Mouse (Mus musculus): Measurements from ENCODE around the gene Kcnmb2. TPM values are rescaled to one million over a fixed set of nuclear protein-coding genes. Genes with fewer than 3 reads are reported as not detected.

Gene Kcnmb2
- polyA plus RNA-seq, 1 experiment = 0.07 TPM

DNA sequence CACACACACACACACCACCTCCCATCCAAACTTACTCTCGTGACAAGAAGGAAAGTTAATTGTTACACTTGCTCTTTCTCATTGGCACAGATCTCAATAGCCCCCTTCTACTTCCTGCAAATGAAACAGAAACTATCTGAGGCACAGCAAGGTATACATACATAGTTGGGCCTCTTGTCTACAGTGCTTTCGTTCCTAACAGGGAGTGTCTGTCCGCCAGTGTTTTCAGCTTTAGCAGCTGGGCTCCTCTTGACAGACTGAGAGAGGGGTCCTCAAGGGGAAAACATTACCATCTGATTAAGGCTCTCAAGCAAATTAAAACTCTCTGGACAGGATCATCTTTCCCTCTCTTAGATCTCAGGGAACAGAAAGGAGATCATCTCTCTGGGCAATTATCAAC is 51.9 kb downstream of the Kcnmb2 start:
- H3K27ac ChIP-seq (ENCODE audit: control insufficient read depth, insufficient read depth, low read length) = no peak overlapping the region
- WGBS = 67% methylated on average over 3 of the region's 3 CpGs
- no peak overlapping the region for H3K4me3 ChIP-seq (ENCODE audit: control insufficient read depth, insufficient read depth, low read length)
- H3K36me3 ChIP-seq (ENCODE audit: control insufficient read depth, insufficient read depth, low read length) = no peaks in the 10 kb centered on the region
- H3K27me3 ChIP-seq (ENCODE audit: control insufficient read depth, insufficient read depth, low read length) = no peaks in the 10 kb centered on the region
- H3K4me1 ChIP-seq (replicated peaks; ENCODE audit: control insufficient read depth, insufficient read depth, low read length) = no peaks in the 10 kb centered on the region
- TF ChIP-seq POLR2A (IDR thresholded peaks at IDR 0.05; ENCODE audit: control insufficient read depth, extremely low read depth, insufficient read depth, low read length, poor library complexity) = no peak
- no peak for TF ChIP-seq CTCF (IDR thresholded peaks at IDR 0.05; ENCODE audit: borderline replicate concordance, control insufficient read depth, extremely low read depth, insufficient read depth, low read length, poor library complexity)
- DNase-seq = no peak

DNA sequence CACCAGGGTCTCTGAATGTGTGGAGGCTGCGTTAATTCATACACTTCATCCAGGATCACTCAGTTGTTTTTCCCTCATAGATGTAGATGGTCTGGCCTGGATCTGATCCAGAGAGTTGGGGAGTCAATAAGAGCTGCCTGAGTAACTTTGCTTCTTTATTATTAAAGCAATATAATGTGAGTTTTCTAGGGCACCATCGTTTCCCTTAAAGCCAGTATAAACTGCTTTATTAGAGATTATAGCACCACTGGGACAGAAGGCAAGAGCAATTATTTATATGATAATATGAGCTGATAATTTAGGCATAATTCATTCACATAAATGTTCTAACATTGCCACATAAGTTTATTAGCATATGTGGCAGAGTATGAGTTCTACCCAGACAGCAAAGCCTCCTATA is 52.7 kb downstream of the Kcnmb2 start:
- DNase-seq = no peak
- no peak for TF ChIP-seq CTCF (IDR thresholded peaks at IDR 0.05; ENCODE audit: borderline replicate concordance, control insufficient read depth, extremely low read depth, insufficient read depth, low read length, poor library complexity)
- TF ChIP-seq POLR2A (IDR thresholded peaks at IDR 0.05; ENCODE audit: control insufficient read depth, extremely low read depth, insufficient read depth, low read length, poor library complexity) = no peak
- H3K4me3 ChIP-seq (ENCODE audit: control insufficient read depth, insufficient read depth, low read length) = no peak overlapping the region
- WGBS = 89% methylated on average over 2 of the region's 2 CpGs
- no peaks in the 10 kb centered on the region for H3K4me1 ChIP-seq (replicated peaks; ENCODE audit: control insufficient read depth, insufficient read depth, low read length)
- H3K36me3 ChIP-seq (ENCODE audit: control insufficient read depth, insufficient read depth, low read length) = no peaks in the 10 kb centered on the region
- no peaks in the 10 kb centered on the region for H3K27me3 ChIP-seq (ENCODE audit: control insufficient read depth, insufficient read depth, low read length)
- H3K27ac ChIP-seq (ENCODE audit: control insufficient read depth, insufficient read depth, low read length) = no peak overlapping the region

DNA sequence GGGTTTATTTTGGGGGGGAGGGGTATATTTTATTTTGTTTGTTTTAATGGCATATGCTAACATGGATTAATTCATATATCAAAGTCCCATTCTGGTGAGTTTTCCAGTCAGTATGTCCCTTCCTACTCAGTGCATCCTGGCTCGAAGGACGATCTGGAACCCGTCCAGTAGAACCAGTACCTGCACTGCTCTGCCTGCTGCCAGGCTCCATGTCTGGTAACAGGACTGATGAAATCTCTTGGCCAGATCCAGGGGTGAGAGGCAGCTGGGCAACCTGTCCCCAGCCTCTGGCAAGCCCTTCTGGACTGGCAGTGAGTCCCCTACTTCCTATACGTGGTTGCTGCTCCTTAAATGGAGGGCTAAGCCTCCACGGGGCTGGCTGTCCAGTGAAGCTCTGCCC is 57.5 kb downstream of the Kcnmb2 start:
- no peak for TF ChIP-seq CTCF (IDR thresholded peaks at IDR 0.05; ENCODE audit: borderline replicate concordance, control insufficient read depth, extremely low read depth, insufficient read depth, low read length, poor library complexity)
- no peak for TF ChIP-seq POLR2A (IDR thresholded peaks at IDR 0.05; ENCODE audit: control insufficient read depth, extremely low read depth, insufficient read depth, low read length, poor library complexity)
- Histone ChIP-seq H3K27ac (ENCODE audit: control insufficient read depth, insufficient read depth, low read length) (no peak overlapping the region), H3K27me3 (ENCODE audit: control insufficient read depth, insufficient read depth, low read length) (no peaks in the 10 kb centered on the region), H3K4me3 (ENCODE audit: control insufficient read depth, insufficient read depth, low read length) (no peak overlapping the region), H3K36me3 (ENCODE audit: control insufficient read depth, insufficient read depth, low read length) (no peaks in the 10 kb centered on the region), H3K4me1 (replicated peaks; ENCODE audit: control insufficient read depth, insufficient read depth, low read length) (no peaks in the 10 kb centered on the region)
- 87% methylated on average over 5 of the region's 5 CpGs for WGBS
- no peak for DNase-seq

DNA sequence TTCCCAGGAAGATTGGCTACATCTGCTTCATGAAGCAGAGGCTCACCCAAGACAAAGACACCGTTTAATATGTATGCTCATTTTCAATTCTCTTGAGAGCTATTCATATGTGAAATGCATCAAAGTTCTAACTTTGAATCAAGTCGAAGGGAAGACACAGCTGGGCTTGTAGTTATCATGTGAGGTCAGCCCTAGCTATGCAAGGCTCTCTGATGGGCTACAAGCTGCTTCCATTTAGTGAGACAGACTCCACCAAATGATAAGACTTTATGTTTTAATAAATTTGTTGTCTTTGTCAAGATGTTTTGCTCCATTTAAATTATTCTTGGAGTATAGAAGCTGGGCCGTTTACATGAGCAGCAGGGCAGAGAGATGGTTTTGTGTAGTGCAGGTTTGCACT is 58.9 kb downstream of the Kcnmb2 start:
- H3K4me1 ChIP-seq (replicated peaks; ENCODE audit: control insufficient read depth, insufficient read depth, low read length) = no peaks in the 10 kb centered on the region
- no peak overlapping the region for H3K27ac ChIP-seq (ENCODE audit: control insufficient read depth, insufficient read depth, low read length)
- TF ChIP-seq CTCF (IDR thresholded peaks at IDR 0.05; ENCODE audit: borderline replicate concordance, control insufficient read depth, extremely low read depth, insufficient read depth, low read length, poor library complexity) (no peak), POLR2A (IDR thresholded peaks at IDR 0.05; ENCODE audit: control insufficient read depth, extremely low read depth, insufficient read depth, low read length, poor library complexity) (no peak)
- no peak overlapping the region for H3K4me3 ChIP-seq (ENCODE audit: control insufficient read depth, insufficient read depth, low read length)
- DNase-seq = no peak
- 89% methylated on average over 3 of the region's 3 CpGs for WGBS
- no peaks in the 10 kb centered on the region for H3K27me3 ChIP-seq (ENCODE audit: control insufficient read depth, insufficient read depth, low read length)
- H3K36me3 ChIP-seq (ENCODE audit: control insufficient read depth, insufficient read depth, low read length) = no peaks in the 10 kb centered on the region

DNA sequence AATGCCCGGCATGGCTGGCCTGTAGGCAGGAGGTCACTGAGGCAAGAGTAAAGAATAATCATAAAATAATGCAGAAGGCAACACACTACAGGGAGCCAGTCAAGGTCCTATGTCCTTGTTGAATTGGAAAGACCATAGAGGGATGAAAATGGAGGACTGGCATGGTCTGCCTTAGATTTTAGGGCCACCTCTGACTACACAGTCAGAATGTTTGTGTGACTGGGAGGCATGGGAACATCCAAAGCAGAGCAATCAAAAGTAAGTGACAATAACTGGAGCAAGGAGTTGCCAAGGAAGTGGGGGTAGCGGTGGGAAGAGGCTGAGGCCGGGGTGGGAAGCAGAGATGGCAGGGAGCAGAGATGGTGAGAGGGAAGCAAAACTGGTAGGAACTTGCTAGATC is 60.8 kb downstream of the Kcnmb2 start:
- no peak overlapping the region for H3K27ac ChIP-seq (ENCODE audit: control insufficient read depth, insufficient read depth, low read length)
- WGBS = 96% methylated on average over 3 of the region's 3 CpGs

DNA sequence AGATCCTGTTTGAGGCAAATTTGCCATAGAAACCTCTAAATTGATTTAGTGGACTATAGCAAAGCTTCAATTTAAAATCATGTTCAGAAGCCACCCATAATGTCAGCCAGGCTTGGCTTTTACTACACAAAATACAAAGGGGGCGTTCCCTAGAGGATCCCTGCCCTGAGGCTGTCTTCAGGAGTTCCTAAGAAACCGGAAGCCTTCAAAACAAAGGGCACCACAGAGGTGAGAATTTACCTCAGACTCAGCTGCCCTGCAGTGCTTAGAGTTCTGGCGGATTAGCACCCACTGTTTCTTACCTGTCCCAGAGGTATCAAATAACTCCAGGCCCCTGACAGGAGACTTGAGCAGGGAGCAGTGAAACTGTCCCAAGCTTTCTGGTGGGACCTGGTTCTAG is 77.4 kb downstream of the Kcnmb2 start:
- DNase-seq = no peak
- H3K36me3 ChIP-seq (ENCODE audit: control insufficient read depth, insufficient read depth, low read length) = no peaks in the 10 kb centered on the region
- no peak overlapping the region for H3K4me3 ChIP-seq (ENCODE audit: control insufficient read depth, insufficient read depth, low read length)
- H3K4me1 ChIP-seq (replicated peaks; ENCODE audit: control insufficient read depth, insufficient read depth, low read length) = no peaks in the 10 kb centered on the region
- WGBS = 39% methylated on average over 3 of the region's 3 CpGs
- no peak overlapping the region for H3K27ac ChIP-seq (ENCODE audit: control insufficient read depth, insufficient read depth, low read length)
- H3K27me3 ChIP-seq (ENCODE audit: control insufficient read depth, insufficient read depth, low read length) = no peaks in the 10 kb centered on the region
- TF ChIP-seq POLR2A (IDR thresholded peaks at IDR 0.05; ENCODE audit: control insufficient read depth, extremely low read depth, insufficient read depth, low read length, poor library complexity) (no peak), CTCF (IDR thresholded peaks at IDR 0.05; ENCODE audit: borderline replicate concordance, control insufficient read depth, extremely low read depth, insufficient read depth, low read length, poor library complexity) (no peak)

More for the DNA sequence above, 60.8 kb downstream of the Kcnmb2 start:
- Histone ChIP-seq H3K27me3 (ENCODE audit: control insufficient read depth, insufficient read depth, low read length) (no peaks in the 10 kb centered on the region), H3K36me3 (ENCODE audit: control insufficient read depth, insufficient read depth, low read length) (no peaks in the 10 kb centered on the region), H3K4me1 (replicated peaks; ENCODE audit: control insufficient read depth, insufficient read depth, low read length) (no peaks in the 10 kb centered on the region), H3K4me3 (ENCODE audit: control insufficient read depth, insufficient read depth, low read length) (no peak overlapping the region)
- DNase-seq = no peak
- no peak for TF ChIP-seq POLR2A (IDR thresholded peaks at IDR 0.05; ENCODE audit: control insufficient read depth, extremely low read depth, insufficient read depth, low read length, poor library complexity)
- no peak for TF ChIP-seq CTCF (IDR thresholded peaks at IDR 0.05; ENCODE audit: borderline replicate concordance, control insufficient read depth, extremely low read depth, insufficient read depth, low read length, poor library complexity)

DNA sequence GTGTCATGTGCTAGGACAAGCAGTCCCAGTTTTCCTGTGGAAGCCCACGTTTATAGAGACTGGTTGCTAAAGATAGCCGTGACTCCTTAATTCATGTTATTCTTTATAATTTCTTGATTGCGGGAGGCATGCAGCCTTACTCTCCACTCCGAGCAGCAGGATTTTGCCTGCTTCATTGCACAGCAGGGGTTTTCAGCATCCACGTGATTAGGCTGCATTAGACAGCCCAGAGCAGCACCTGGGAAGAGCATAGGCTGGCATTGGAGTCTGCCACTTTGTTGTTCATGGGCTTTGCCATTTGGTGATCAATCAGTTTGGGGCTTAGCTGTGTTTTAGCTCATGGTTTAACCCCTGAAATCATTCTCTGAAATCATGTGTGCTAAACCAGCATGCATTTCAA is 80.1 kb downstream of the Kcnmb2 start:
- 72% methylated on average over 5 of the region's 5 CpGs for WGBS
- no peak for DNase-seq
- Histone ChIP-seq H3K36me3 (ENCODE audit: control insufficient read depth, insufficient read depth, low read length) (no peaks in the 10 kb centered on the region), H3K27me3 (ENCODE audit: control insufficient read depth, insufficient read depth, low read length) (no peaks in the 10 kb centered on the region), H3K4me1 (replicated peaks; ENCODE audit: control insufficient read depth, insufficient read depth, low read length) (no peaks in the 10 kb centered on the region), H3K27ac (ENCODE audit: control insufficient read depth, insufficient read depth, low read length) (no peak overlapping the region), H3K4me3 (ENCODE audit: control insufficient read depth, insufficient read depth, low read length) (no peak overlapping the region)
- TF ChIP-seq POLR2A (IDR thresholded peaks at IDR 0.05; ENCODE audit: control insufficient read depth, extremely low read depth, insufficient read depth, low read length, poor library complexity) (no peak), CTCF (IDR thresholded peaks at IDR 0.05; ENCODE audit: borderline replicate concordance, control insufficient read depth, extremely low read depth, insufficient read depth, low read length, poor library complexity) (no peak)
